Mouse (Mus musculus) activated CD4-positive, CD25-positive, alpha-beta regulatory T cell, adult 4 months (primary cell): ENCODE measurements around the gene Vwa8. TPM values are rescaled to one million over a fixed set of nuclear protein-coding genes. Genes with fewer than 3 reads are reported as not detected.
"Not testable (repeated sequence)": the region's sequence is repeated elsewhere in the genome, so short reads cannot be mapped to it uniquely, and the experiment has no call there.

Source experiments
- ATAC-seq: one replicate; pipeline ENCODE4 v1.8.0; 2017
- polyA plus RNA-seq, 2 experiments: library from polyadenylated mRNA; unstranded; fragments of 100-300 nt; shearing (Covaris generic); gene quantifications; one replicate each; pipeline ENCODE4 v1.2.1; 2017

The Vwa8 gene
- polyA plus RNA-seq, 2 experiments from 2014 or later = 7.2 to 8.4 TPM

DNA sequence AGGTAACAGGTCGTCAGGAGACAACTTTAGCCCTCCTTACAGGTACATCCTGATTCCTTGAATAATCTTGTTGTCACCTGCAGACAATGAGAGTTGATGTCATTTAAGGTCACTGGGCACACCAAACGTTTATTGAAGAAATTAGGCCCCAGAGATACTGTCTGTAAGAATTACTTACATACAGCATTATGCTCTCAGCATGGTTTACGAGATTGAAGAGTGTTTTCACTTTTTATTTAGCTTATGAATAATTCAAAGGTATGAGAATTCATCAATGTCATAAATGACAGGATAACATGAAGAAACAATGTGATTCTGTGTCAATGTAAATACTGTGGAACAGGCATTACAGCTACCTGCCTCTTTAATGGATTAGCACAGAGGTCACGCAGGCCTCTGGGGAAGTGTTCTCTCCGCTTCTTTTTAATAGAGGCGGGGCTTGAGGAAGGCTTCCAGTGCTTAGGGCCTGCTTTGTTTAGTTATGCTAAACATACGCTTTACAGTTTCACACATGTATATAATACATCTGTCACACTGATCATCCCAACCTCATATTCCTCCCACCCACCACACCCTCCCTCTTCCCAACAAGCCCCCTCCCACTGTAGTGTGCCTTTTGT is 37.2 kb downstream of the Vwa8 start:
- no peak for ATAC-seq

DNA sequence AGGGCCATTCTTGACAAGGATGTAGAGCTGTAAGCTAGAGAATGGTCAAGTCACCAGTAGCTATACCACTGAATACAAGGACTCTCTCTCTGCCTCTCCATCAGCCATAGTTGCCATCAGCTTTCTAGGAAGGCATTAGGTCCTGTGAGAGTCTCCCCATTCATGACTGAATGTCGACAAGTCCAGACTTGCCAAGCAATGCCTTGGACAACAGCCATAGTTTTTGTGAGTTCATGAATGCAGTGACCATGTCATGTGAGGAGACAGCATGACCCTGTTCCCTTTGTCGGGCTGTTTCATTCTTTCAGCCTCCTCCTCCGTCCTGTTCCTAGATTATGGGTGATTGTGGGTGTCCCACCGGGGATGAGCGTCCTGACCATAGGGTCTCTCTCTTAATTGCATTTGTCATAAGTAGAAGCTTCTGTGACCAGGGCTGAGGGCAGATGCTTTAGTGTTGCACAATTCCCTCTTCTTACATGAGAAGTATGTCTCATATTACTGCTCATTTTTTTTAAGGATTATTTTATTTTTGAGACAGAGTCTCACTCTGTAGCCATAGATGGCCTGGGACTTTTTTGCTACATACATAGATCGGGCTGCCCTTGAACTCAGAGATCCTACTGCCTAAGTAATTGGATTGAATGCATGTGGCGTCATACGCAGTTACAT is 37.8 kb downstream of the Vwa8 start:
- ATAC-seq = no peak

DNA sequence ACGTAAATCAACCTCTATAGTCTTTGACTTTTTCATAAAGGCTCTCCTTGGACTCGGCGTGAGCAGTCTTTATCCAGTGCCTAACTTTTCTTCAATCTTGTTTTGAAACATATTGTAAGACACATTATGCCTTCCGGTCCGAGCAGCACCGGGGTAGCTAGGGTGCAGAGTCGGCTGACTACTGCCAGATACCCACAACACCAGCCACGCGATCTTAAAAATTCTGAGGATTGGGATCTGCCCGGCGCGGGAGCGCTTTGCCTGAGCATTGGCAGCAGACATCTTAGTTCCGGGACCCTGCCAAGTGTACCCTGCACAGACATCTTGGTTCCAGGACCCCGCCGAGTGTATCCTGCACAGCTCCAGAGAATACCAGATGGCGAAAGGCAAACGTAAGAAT is 38.6 kb downstream of the Vwa8 start:
- ATAC-seq = not testable (repeated sequence)

GRCm38 (mm10) chr14:78895496-78895895 is 46.6 kb downstream of the Vwa8 start:
- no peak for ATAC-seq

GRCm38 (mm10) chr14:78896252-78896651 is 47.4 kb downstream of the Vwa8 start:
- ATAC-seq = no peak

GRCm38 (mm10) chr14:78900770-78901169 is 51.9 kb downstream of the Vwa8 start:
- ATAC-seq = no peak

GRCm38 (mm10) chr14:78908205-78908863 is 59.5 kb downstream of the Vwa8 start:
- peak; percentile 78 for ATAC-seq

- ATAC-seq = no peak
Measured at GRCm38 (mm10) chr14:78912076-78912475, 63.2 kb downstream of the Vwa8 start.

DNA sequence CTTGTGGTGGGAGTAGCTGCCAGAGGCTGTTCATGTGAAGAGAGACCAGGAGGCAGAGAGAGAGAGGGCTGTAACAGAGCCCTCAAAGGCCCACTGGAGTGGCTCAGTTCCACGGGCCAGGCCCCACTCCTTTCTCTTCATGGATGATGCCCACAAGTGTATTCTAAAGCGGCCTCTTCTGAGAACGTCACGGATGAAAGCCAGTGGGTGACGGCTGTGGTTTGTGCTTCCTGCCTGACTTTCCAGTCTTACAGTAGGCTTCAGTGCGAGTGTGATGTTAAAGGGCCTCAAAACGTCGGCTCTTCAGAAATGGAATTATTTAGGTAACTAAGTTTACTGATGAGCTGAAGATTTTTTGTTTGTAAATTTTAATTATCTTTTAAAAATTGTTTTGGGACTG is 65.3 kb downstream of the Vwa8 start:
- peak; percentile 99 for ATAC-seq

DNA sequence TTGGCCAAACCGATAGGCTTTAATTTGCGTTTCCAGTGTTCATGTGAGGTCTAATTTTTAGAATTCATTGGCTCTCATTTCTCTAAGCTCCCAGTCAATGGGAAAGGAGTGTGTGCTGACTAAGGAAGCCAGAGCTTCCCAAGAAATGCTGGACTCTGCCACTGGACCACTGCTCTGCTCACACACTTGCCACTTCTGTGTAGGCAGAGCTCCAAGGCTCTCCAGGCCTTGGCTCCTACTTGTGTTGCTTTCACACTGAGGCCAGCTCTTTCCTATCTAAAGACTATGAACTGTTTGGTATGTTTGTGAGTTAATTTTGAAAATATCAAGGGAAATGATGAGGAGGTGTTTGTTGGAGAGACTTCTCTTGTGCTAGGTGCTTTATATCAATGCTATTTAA is 67.8 kb downstream of the Vwa8 start:
- ATAC-seq = no peak

DNA sequence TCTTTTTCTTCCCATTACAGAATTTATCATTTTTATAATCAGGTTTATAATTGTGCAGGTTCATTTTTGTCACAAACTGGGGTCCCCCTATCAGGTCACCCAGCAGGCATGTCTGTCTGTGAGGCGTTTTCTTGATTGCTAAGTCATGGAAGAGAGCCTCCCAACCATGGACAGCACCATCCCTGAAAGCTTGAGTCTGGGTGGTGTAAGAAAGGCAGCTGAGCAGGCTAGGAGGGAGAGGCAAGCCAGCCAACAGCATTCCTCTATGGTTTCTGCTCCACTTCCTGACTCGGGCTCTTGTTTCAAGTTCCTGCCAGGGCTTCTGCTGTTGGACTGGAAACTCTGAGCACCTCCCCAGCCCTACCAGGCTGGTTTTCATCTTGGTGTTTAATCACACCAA is 72.4 kb downstream of the Vwa8 start:
- ATAC-seq = no peak

- no peak for ATAC-seq
Measured at GRCm38 (mm10) chr14:78923631-78924030, 74.8 kb downstream of the Vwa8 start.

- ATAC-seq = no peak
Measured at GRCm38 (mm10) chr14:78924755-78925537, 76.1 kb downstream of the Vwa8 start.

DNA sequence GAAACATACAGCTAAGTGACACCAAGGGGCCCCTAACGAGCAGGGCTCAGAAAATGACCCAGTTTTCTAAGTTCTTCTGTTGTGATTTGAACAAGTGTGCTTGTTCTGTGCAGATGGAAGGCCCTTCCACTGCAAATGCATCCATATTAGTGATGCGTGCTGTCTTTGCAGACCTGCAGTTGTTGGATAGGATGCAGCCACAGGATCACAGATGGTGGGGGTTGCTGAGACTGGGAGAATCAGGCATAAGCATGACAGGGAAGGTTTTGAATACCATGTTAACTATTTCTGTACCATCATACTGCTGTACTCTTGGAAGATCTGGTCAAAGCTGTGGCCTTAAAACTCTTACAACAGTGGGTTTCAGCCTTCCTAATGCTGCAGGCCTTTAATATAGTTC is 83.2 kb downstream of the Vwa8 start:
- ATAC-seq = no peak

DNA sequence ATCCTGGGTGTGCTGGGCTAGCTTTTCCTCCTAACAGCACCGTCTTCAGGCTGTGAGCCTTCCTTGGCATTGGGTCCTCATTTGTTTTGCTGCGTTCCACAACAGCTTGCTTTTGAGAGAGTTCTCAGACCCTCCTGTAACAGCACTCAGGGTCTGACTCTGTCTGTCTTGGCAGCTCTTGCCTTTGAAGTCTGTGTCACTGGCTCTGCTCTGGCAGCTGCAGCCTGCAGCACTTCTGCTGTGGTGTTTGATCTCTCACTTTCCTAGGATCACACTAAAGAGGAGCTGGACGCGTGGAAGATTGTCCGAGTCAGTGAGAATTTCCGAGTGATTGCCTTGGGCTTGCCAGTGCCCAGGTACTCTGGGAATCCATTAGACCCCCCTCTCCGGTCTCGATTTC is 84.5 kb downstream of the Vwa8 start:
- no peak for ATAC-seq

- no peak for ATAC-seq
Measured at GRCm38 (mm10) chr14:78934596-78934995, 85.7 kb downstream of the Vwa8 start.

GRCm38 (mm10) chr14:78935796-78936195 is 86.9 kb downstream of the Vwa8 start:
- ATAC-seq = no peak

DNA sequence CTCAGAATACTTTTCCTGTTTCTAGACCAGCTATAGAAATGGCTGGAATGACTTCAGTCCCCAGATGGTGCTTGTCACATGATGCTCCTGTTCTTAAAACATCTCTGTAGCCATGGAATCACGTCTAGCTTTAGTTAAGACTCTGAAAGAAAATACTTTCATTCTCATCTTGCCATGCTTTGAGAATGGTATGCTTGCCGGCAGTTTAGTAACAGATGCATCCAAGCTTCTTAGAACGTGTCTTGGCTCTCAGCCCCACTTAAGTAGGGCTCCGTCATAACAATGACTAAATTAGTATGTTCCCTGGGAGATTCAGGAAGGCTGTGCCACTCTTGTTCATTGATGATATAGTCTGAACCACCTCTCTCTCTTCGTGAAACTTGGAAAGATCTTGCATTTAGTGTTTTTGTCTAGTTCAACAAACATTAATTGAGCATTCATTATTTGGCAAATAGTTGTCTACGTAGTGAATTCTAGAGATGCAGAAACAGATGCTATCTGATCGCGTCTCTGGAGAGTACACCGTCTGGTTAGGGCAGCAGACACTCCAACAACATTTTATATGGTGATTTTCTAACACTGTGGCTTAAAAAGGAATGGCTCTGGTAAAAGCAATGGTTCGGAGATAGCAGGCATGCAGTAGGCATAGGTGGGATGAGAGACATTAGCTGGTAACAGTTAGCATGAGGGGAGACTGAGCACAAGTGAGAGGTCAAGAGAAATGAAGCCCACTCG is 93.1 kb downstream of the Vwa8 start:
- no peak for ATAC-seq

DNA sequence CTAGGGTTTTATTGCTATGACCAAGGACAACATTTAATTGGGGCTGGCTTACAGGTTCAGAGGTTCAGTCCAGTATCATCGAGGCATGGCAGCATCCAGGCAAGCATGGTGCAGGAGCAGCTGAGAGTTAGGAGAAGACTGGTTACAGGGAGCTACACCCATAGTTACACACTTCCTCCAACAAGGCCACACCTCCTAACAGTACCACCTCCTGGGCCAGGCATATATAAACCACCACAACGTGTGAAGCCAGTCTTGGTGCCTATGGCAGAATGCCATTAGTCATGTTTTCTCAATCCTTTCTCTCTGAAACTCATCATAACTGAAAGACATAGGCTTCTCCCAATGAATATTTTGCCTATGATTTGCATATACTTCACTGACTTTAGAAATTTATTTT is 106.9 kb downstream of the Vwa8 start:
- ATAC-seq = no peak

- no peak for ATAC-seq
Measured at GRCm38 (mm10) chr14:78970621-78971020, 121.8 kb downstream of the Vwa8 start.

DNA sequence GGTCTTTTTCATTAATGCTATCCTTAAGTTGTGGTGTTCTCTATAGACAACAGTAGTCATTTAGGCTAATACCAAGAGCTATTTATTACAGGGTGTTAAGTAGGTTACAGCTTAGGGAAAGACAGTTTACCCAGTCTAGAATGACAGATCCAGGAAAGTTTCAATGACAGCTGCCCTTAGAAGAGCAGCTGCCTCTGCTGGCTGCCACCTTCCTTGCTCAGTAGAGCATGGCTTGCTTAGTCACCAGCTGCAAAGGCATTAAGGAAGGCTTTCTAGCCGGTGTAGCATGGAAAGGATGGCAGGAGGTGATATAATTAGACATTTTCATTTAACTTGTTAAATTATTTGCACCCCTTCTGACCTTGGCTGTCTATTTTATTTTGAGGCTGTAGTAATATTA is 123.6 kb downstream of the Vwa8 start:
- no peak for ATAC-seq

GRCm38 (mm10) chr14:78983104-78983503 is 134.3 kb downstream of the Vwa8 start:
- ATAC-seq = no peak

- no peak for ATAC-seq
Measured at GRCm38 (mm10) chr14:78984296-78984695, 135.4 kb downstream of the Vwa8 start.
